Mouse (Mus musculus) forebrain, embryonic 14.5 days (tissue): ENCODE results near the gene Fmr1. TPM values are rescaled to one million over a fixed set of nuclear protein-coding genes. Genes with fewer than 3 reads are reported as not detected.
"Not testable (repeated sequence)": the region's sequence is repeated elsewhere in the genome, so short reads cannot be mapped to it uniquely, and the experiment has no call there.

ENCODE experiments used
- ATAC-seq: fragments of 200-750 bp; cut with Nextera tagmentation; 2 replicates; pipeline ENCODE4 v1.8.0; 2017; ENCODE audit warnings: mild to moderate bottlenecking, moderate library complexity
- DNase-seq: peaks from one replicate; pipeline ENCODE4 v3.0.0-alpha.2; 2015; ENCODE audit warnings: low spot score
- H3K27ac ChIP-seq: fragments of 300-500 bp; sonication (generic); 2 replicates; pipeline ENCODE4 v1.5.1; 2014; ENCODE audit warnings: low read depth, mild to moderate bottlenecking, control low read depth, low read length, moderate library complexity
- H3K27me3 ChIP-seq: fragments of 300-500 bp; sonication (generic); replicated peaks from 2 replicates; pipeline ENCODE4 v1.6.1; 2014; ENCODE audit warnings: low read length, control low read depth, mixed read lengths; ENCODE audit not compliant: control insufficient read depth, insufficient read depth
- H3K36me3 ChIP-seq: fragments of 300-500 bp; sonication (generic); 2 replicates; pipeline ENCODE4 v1.6.1; 2014; ENCODE audit warnings: low read length, control low read depth; ENCODE audit not compliant: control insufficient read depth, insufficient read depth
- H3K4me1 ChIP-seq: fragments of 300-500 bp; sonication (generic); 2 replicates; pipeline ENCODE4 v1.6.1; 2014; ENCODE audit warnings: antibody characterized with exemption, low read length, control low read depth; ENCODE audit not compliant: control insufficient read depth, insufficient read depth
- H3K4me2 ChIP-seq: fragments of 300-500 bp; sonication (generic); 2 replicates; pipeline ENCODE4 v1.6.1; 2014; ENCODE audit warnings: mild to moderate bottlenecking, control low read depth, low read length
- H3K4me3 ChIP-seq: fragments of 300-500 bp; sonication (generic); 2 replicates; pipeline ENCODE4 v1.5.1; 2014; ENCODE audit warnings: low read depth, low read length, control low read depth
- H3K9ac ChIP-seq: fragments of 300-500 bp; sonication (generic); 2 replicates; pipeline ENCODE4 v1.6.1; 2014; ENCODE audit warnings: mild to moderate bottlenecking, low read length, control low read depth, moderate library complexity
- H3K9me3 ChIP-seq: fragments of 300-500 bp; sonication (generic); replicated peaks from 2 replicates; pipeline ENCODE4 v1.6.1; 2016; ENCODE audit warnings: low read length, control low read depth, mixed read lengths; ENCODE audit not compliant: control insufficient read depth
- WGBS: fragments of 180-500 bp; shearing (Covaris S2); extraction: QIAGEN DNeasy Blood & Tissue Kit; methylation state at CpG from one replicate; pipeline ENCODE4 v1.1.7; 2014; 5-methylcytosine and 5-hydroxymethylcytosine counted together
- polyA plus RNA-seq: library from polyadenylated mRNA; unstranded; fragments of >200 nt; fragmentation: Nextera tagmentation; extraction: Ambion mirVana; gene quantifications from 2 replicates; pipeline ENCODE4 v1.2.1, GENCODE M21; 2014

The Fmr1 gene
- 35.9 and 47.0 TPM in 2 replicates for polyA plus RNA-seq

GRCm38 (mm10) chrX:68678333-68678740 is at the start of gene Fmr1:
Gene Fmr1 (plus strand): TSS chrX:68678541.
- no peaks in the 10 kb centered on the region for H3K9me3 ChIP-seq
- DNase-seq (peak; percentile 96), ATAC-seq (peak; percentile 98)
- H3K27ac ChIP-seq = peak within 1 kb of the TSS; percentile 91
- WGBS = 30% methylated on average over 47 of the region's 49 CpGs
- H3K4me1 ChIP-seq = no peaks in the 10 kb centered on the region
- H3K4me3 ChIP-seq = peak within 1 kb of the TSS; percentile 58
- H3K4me2 ChIP-seq = peak within 1 kb of the TSS; percentile 49
- H3K27me3 ChIP-seq = no peaks in the 10 kb centered on the region
- peak within 1 kb of the TSS; percentile 83 for H3K9ac ChIP-seq
- no peaks in the 10 kb centered on the region for H3K36me3 ChIP-seq

- H3K4me1 ChIP-seq = no peaks in the 10 kb centered on the region
- no peak overlapping the region for H3K27ac ChIP-seq
- H3K27me3 ChIP-seq = no peaks in the 10 kb centered on the region
- H3K36me3 ChIP-seq = no peaks in the 10 kb centered on the region
- no peaks in the 10 kb centered on the region for H3K9me3 ChIP-seq
- H3K4me2 ChIP-seq = no peak overlapping the region
- no peak overlapping the region for H3K9ac ChIP-seq
- DNase-seq = no peak
- H3K4me3 ChIP-seq = no peak overlapping the region
- WGBS = 67% methylated on average over 1 of the region's 1 CpGs
- ATAC-seq = no peak
Measured at GRCm38 (mm10) chrX:68641603-68642002, 36.7 kb upstream of the Fmr1 start.

GRCm38 (mm10) chrX:68645154-68645919 is 33.0 kb upstream of the Fmr1 start:
- H3K4me1 ChIP-seq = no peaks in the 10 kb centered on the region
- H3K9me3 ChIP-seq = no peaks in the 10 kb centered on the region
- peak; percentile 37; the same call in 1 of the 2 replicates for ATAC-seq
- WGBS = 50% methylated on average over 7 of the region's 7 CpGs
- no peak overlapping the region for H3K27ac ChIP-seq
- H3K4me2 ChIP-seq = 0 out of 2 replicates have a peak overlapping the region, but pooled peaks have one; percentile 1
- H3K9ac ChIP-seq = no peak overlapping the region
- peak; percentile 58 for DNase-seq
- H3K27me3 ChIP-seq = no peaks in the 10 kb centered on the region
- no peak overlapping the region for H3K4me3 ChIP-seq
- no peaks in the 10 kb centered on the region for H3K36me3 ChIP-seq

- H3K27ac ChIP-seq = no peak overlapping the region
- no peak overlapping the region for H3K9ac ChIP-seq
- H3K9me3 ChIP-seq = no peaks in the 10 kb centered on the region
- WGBS = 30% methylated on average over 1 of the region's 1 CpGs
- ATAC-seq (no peak), DNase-seq (no peak)
- H3K4me1 ChIP-seq = no peaks in the 10 kb centered on the region
- no peaks in the 10 kb centered on the region for H3K27me3 ChIP-seq
- H3K4me3 ChIP-seq = no peak overlapping the region
- H3K36me3 ChIP-seq = no peaks in the 10 kb centered on the region
- no peak overlapping the region for H3K4me2 ChIP-seq
Measured at GRCm38 (mm10) chrX:68677508-68677907, 833 bp upstream of the Fmr1 start.

- DNase-seq = no peak
Measured at GRCm38 (mm10) chrX:68678815-68679486, 610 bp downstream of the Fmr1 start.

GRCm38 (mm10) chrX:68684706-68685105 is 6.4 kb downstream of the Fmr1 start:
- ATAC-seq (no peak), DNase-seq (no peak)
- H3K4me2 ChIP-seq = no peak overlapping the region
- no peaks in the 10 kb centered on the region for H3K9me3 ChIP-seq
- 79% methylated on average over 2 of the region's 2 CpGs for WGBS
- H3K27me3 ChIP-seq = no peaks in the 10 kb centered on the region
- no peaks in the 10 kb centered on the region for H3K36me3 ChIP-seq
- no peaks in the 10 kb centered on the region for H3K4me1 ChIP-seq
- no peak overlapping the region for H3K27ac ChIP-seq
- H3K4me3 ChIP-seq = no peak overlapping the region
- no peak overlapping the region for H3K9ac ChIP-seq

More at GRCm38 (mm10) chrX:68678815-68679486, 610 bp downstream of the Fmr1 start:
- 26% methylated on average over 65 of the region's 67 CpGs for WGBS
- Histone ChIP-seq H3K27me3 (no peaks in the 10 kb centered on the region), H3K4me2 (peak overlapping the region; percentile 47), H3K27ac (peak overlapping the region; percentile 91), H3K9me3 (no peaks in the 10 kb centered on the region), H3K9ac (peak overlapping the region; percentile 83), H3K36me3 (no peaks in the 10 kb centered on the region), H3K4me3 (peak overlapping the region; percentile 58), H3K4me1 (no peaks in the 10 kb centered on the region)
- no peak; the same call in none of the 2 replicates for ATAC-seq

- H3K4me3 ChIP-seq, H3K9me3 ChIP-seq, H3K27ac ChIP-seq, H3K27me3 ChIP-seq, DNase-seq, H3K36me3 ChIP-seq, H3K9ac ChIP-seq, H3K4me2 ChIP-seq, H3K4me1 ChIP-seq, ATAC-seq: not testable (repeated sequence)
- 84% methylated on average over 8 of the region's 8 CpGs for WGBS
Measured at GRCm38 (mm10) chrX:68691936-68692335, 13.6 kb downstream of the Fmr1 start.

GRCm38 (mm10) chrX:68736902-68737301 is 58.6 kb downstream of the Fmr1 start:
- no peak overlapping the region for H3K4me3 ChIP-seq
- WGBS = 82% methylated on average over 1 of the region's 1 CpGs
- DNase-seq = no peak
- H3K36me3 ChIP-seq = no peaks in the 10 kb centered on the region
- H3K27ac ChIP-seq = no peak overlapping the region
- H3K4me2 ChIP-seq = no peak overlapping the region
- ATAC-seq = no peak
- H3K27me3 ChIP-seq = no peaks in the 10 kb centered on the region
- H3K9me3 ChIP-seq = no peaks in the 10 kb centered on the region
- H3K4me1 ChIP-seq = no peaks in the 10 kb centered on the region
- no peak overlapping the region for H3K9ac ChIP-seq

GRCm38 (mm10) chrX:68740088-68740487 is 61.7 kb downstream of the Fmr1 start:
- 62% methylated on average over 2 of the region's 2 CpGs for WGBS

More at GRCm38 (mm10) chrX:68740088-68740487, 61.7 kb downstream of the Fmr1 start:
- Histone ChIP-seq H3K4me3 (no peak overlapping the region), H3K36me3 (no peaks in the 10 kb centered on the region), H3K4me2 (no peak overlapping the region), H3K9ac (no peak overlapping the region), H3K9me3 (no peaks in the 10 kb centered on the region), H3K27me3 (no peaks in the 10 kb centered on the region), H3K4me1 (no peaks in the 10 kb centered on the region), H3K27ac (no peak overlapping the region)
- DNase-seq = no peak
- ATAC-seq = no peak
